Mouse (Mus musculus) stomach, embryonic 14.5 days (tissue): ENCODE measurements around the gene Gtf2h1. TPM values are rescaled to one million over a fixed set of nuclear protein-coding genes. Genes with fewer than 3 reads are reported as not detected.

Source experiments
- ATAC-seq: fragments of 200-750 bp; cut with Nextera tagmentation; 2 replicates; pipeline ENCODE4 v1.8.0; 2017; ENCODE audit warnings: low read depth, moderate TSS enrichment; ENCODE audit not compliant: insufficient number of reproducible peaks, insufficient read depth, low FRiP score
- H3K27ac ChIP-seq: fragments of 300-500 bp; sonication (generic); 2 replicates; pipeline ENCODE4 v1.5.1; 2014; ENCODE audit warnings: mild to moderate bottlenecking, low read length, moderate library complexity, mixed read lengths
- H3K27me3 ChIP-seq: fragments of 300-500 bp; sonication (generic); 2 replicates; pipeline ENCODE4 v1.6.1; 2014; ENCODE audit warnings: low read length, control low read depth, mixed read lengths; ENCODE audit not compliant: control insufficient read depth, insufficient read depth
- H3K36me3 ChIP-seq: fragments of 300-500 bp; sonication (generic); 2 replicates; pipeline ENCODE4 v1.6.1; 2014; ENCODE audit warnings: mild to moderate bottlenecking, control low read depth, low read length, moderate library complexity, mixed read lengths; ENCODE audit not compliant: control insufficient read depth, insufficient read depth
- H3K4me1 ChIP-seq: fragments of 300-500 bp; sonication (generic); 2 replicates; pipeline ENCODE4 v1.6.1; 2014; ENCODE audit warnings: low read length, control low read depth, mixed read lengths; ENCODE audit not compliant: control insufficient read depth, insufficient read depth
- H3K4me2 ChIP-seq: fragments of 300-500 bp; sonication (generic); replicated peaks from 2 replicates; pipeline ENCODE4 v1.6.1; 2014; ENCODE audit warnings: low read depth, low read length, control low read depth
- H3K4me3 ChIP-seq: fragments of 300-500 bp; sonication (generic); 2 replicates; pipeline ENCODE4 v1.5.1; 2014; ENCODE audit warnings: low read depth, low read length, control low read depth
- H3K9ac ChIP-seq: fragments of 300-500 bp; sonication (generic); replicated peaks from 2 replicates; pipeline ENCODE4 v1.6.1; 2014; ENCODE audit warnings: low read depth, mild to moderate bottlenecking, control low read depth, low read length, moderate library complexity, mixed read lengths
- H3K9me3 ChIP-seq: fragments of 300-500 bp; sonication (generic); 2 replicates; pipeline ENCODE4 v1.6.1; 2016; ENCODE audit warnings: low read depth, low read length, control low read depth; ENCODE audit not compliant: control insufficient read depth
- WGBS: fragments of 180-500 bp; shearing (Covaris S2); extraction: QIAGEN DNeasy Blood & Tissue Kit; methylation state at CpG from one replicate; pipeline ENCODE4 v1.1.7; 2014; 5-methylcytosine and 5-hydroxymethylcytosine counted together
- polyA plus RNA-seq: library from polyadenylated mRNA; unstranded; fragments of >200 nt; fragmentation: Nextera tagmentation; extraction: Ambion mirVana; gene quantifications from 2 replicates; pipeline ENCODE4 v1.2.1, GENCODE M21; 2014

Gtf2h1 gene
- polyA plus RNA-seq, 1 experiment from 2014 or later: 40.8 TPM

DNA sequence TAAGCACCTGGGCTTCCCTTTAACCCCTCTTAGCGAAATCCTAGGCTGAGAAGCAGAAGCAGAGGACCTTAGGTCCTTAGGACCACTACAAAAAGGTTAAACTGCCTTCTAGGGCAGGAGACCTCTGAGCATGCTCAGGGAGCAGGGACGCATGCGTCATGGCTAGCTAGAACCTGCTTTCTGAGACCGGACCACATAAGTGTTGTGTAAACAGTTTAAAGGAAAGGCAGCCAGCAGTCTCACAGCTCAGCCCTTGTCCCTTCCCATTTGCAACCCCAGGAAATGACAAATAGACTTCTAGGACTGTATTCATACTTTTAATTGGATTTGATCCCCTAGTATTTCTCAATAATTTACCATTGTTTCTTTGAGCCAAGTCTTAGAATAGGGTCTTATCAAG lies 44.4 kb downstream of the Gtf2h1 start:
- Histone ChIP-seq H3K9ac (no peak overlapping the region), H3K4me1 (peaks cover 29% of the 10 kb centered on the region), H3K27ac (no peak overlapping the region), H3K9me3 (no peaks in the 10 kb centered on the region), H3K27me3 (no peaks in the 10 kb centered on the region), H3K36me3 (no peaks in the 10 kb centered on the region), H3K4me3 (no peak overlapping the region), H3K4me2 (no peak overlapping the region)
- no peak for ATAC-seq
- 36% methylated on average over 4 of the region's 4 CpGs for WGBS

DNA sequence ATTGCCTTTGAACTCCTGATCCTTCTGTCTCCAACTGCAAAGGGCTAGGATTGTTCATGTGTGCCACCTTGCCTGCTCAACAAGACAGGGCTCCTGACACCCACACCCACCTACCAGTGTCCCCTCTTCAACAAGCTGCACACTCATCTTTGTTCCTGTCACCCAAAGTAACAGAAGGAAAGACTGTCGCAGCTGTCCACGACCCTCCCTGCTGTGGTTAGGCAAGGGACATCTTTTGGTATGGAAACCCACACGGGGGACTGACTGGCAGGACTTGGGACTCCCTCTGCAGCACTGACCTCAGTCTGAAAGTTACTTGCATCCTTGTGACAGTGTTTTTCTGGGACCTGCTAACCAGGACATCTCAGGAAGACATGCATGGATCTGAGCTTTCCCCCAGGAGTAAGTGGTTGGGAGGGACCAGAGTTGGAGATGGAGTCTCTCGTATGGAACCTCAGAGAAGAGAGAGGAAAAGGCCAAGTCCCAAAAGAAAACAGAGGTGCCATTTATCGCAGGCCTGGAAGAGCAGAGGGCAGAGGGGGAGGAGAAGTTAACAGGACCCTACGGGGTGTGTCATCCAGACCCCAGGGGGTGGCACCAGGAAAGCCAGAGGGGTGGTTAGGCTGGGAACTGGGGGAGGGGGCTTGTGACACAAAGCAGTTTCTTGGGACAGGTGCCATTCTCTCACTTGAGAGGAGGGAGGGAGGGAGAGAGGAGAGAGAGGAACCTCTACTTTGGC lies 45.1 kb downstream of the Gtf2h1 start, which contains the start of gene Ldha:
Ldha (plus strand) TSS at position 689 of the 739 bp plus-strand sequence.
- Histone ChIP-seq H3K9ac (no peak within 1 kb of the TSS), H3K4me2 (no peak within 1 kb of the TSS), H3K36me3 (no peaks in the 10 kb centered on the region), H3K9me3 (no peaks in the 10 kb centered on the region), H3K4me1 (peaks cover 29% of the 10 kb centered on the region), H3K27ac (no peak within 1 kb of the TSS), H3K27me3 (no peaks in the 10 kb centered on the region), H3K4me3 (no peak within 1 kb of the TSS)
- no peak for ATAC-seq
- 33% methylated on average over 6 of the region's 6 CpGs for WGBS

DNA sequence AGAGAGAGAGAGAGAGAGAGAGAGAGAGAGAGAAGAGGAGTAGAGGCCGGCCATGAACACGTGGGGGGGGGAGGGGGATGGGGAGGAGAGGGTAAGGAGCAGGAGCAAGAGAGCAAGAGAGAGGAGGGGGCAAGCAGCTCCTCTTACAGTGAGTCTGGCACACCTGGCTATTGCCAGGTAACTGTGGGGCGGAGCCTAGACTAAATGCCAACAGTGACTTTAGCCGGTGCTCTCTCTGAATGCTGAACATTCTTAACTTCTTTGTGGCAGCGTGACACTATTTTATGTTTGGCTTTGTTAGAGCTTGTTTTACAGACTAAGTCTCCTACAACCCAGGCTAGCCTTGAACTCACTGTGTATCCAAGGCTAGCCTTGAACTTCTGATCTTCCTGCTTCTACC lies 46.4 kb downstream of the Gtf2h1 start:
- Histone ChIP-seq H3K27ac (no peak overlapping the region), H3K36me3 (no peaks in the 10 kb centered on the region), H3K4me3 (no peak overlapping the region), H3K9ac (no peak overlapping the region), H3K27me3 (no peaks in the 10 kb centered on the region), H3K4me2 (no peak overlapping the region), H3K9me3 (no peaks in the 10 kb centered on the region), H3K4me1 (peaks cover 36% of the 10 kb centered on the region)
- WGBS: 32% methylated on average over 5 of the region's 5 CpGs
- ATAC-seq: no peak

DNA sequence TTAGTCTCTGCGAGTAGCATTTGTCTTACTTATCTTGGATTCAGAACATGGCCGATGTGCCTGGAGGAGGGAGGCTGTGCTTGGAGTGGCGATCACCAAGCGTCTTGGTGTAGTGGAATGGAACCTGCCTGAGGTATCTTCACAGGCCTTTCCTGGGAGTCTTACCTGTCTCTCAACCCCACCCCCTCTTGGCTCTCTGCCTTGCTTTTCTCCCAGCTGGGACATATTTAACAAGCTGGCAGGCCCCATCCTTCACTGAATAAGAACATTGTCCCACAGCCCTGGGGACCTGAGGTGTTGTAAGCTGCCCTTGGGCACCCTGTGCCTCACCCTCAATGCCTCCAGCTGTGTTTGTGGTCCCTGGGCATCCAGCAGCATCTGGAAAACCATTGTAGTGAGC lies 47.7 kb downstream of the Gtf2h1 start:
- Histone ChIP-seq H3K4me3 (no peak overlapping the region), H3K27me3 (no peaks in the 10 kb centered on the region), H3K27ac (no peak overlapping the region), H3K4me1 (peaks cover 28% of the 10 kb centered on the region), H3K9ac (no peak overlapping the region), H3K4me2 (no peak overlapping the region), H3K9me3 (no peaks in the 10 kb centered on the region), H3K36me3 (peaks cover 5% of the 10 kb centered on the region)
- 85% methylated on average over 4 of the region's 4 CpGs for WGBS
- no peak for ATAC-seq

- H3K36me3 ChIP-seq: peaks cover 20% of the 10 kb centered on the region
- H3K9ac ChIP-seq: peak overlapping the region; percentile 84
- peak overlapping the region; percentile 84 for H3K4me3 ChIP-seq
- peak overlapping the region; percentile 74 for H3K4me2 ChIP-seq
- H3K4me1 ChIP-seq: peaks cover 16% of the 10 kb centered on the region
- ATAC-seq: peak; percentile 88
- no peaks in the 10 kb centered on the region for H3K27me3 ChIP-seq
- H3K9me3 ChIP-seq: no peaks in the 10 kb centered on the region
- H3K27ac ChIP-seq: peak overlapping the region; percentile 92
- under 1% methylated on average over 51 of the region's 51 CpGs for WGBS
These were observed 49.5 kb downstream of the Gtf2h1 start for GRCm38 (mm10) chr7:46845211-46845977.

DNA sequence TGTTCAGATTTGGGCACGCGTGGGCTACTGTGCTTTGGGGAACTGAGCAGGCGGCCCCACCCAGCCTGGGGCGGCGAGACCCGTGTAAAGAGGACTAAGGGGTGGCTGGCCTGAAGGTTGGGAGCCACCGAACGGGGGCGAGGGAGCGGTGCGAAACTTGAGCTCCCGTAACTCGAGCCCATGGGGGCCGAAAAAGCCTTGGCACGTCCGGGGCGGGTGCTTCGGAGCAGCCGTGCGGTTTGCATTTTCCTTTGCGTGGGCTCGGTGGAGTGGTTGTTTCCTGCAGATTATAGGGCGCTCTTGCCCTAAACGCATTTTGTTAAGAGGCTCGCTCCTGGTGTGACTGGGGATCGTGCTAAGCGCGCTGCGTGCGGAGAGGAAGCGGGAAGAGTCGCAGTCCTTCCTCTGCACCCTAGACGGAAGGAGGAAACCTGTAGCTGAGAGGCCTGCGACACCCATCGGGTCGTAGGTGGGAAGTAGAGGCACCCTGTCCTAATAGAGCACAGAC lies 50.1 kb downstream of the Gtf2h1 start:
- H3K4me3 ChIP-seq: peak overlapping the region; percentile 84
- H3K27ac ChIP-seq: peak overlapping the region; percentile 92
- H3K9ac ChIP-seq: peak overlapping the region; percentile 84
- under 1% methylated on average over 36 of the region's 36 CpGs for WGBS
- H3K9me3 ChIP-seq: no peaks in the 10 kb centered on the region
- no peaks in the 10 kb centered on the region for H3K27me3 ChIP-seq
- H3K4me2 ChIP-seq: peak overlapping the region; percentile 74
- H3K4me1 ChIP-seq: peaks cover 16% of the 10 kb centered on the region
- H3K36me3 ChIP-seq: peaks cover 25% of the 10 kb centered on the region
- ATAC-seq: peak; percentile 30; the same call in 1 of the 2 replicates

GRCm38 (mm10) chr7:46846486-46847244 lies 50.8 kb downstream of the Gtf2h1 start:
- H3K4me3 ChIP-seq: peak overlapping the region; percentile 84
- no peaks in the 10 kb centered on the region for H3K9me3 ChIP-seq
- no peaks in the 10 kb centered on the region for H3K27me3 ChIP-seq
- H3K27ac ChIP-seq: peak overlapping the region; percentile 92; the same call in 1 of the 2 replicates
- H3K4me1 ChIP-seq: peaks cover 16% of the 10 kb centered on the region
- ATAC-seq: peak; percentile 57
- peak overlapping the region; percentile 74 for H3K4me2 ChIP-seq
- WGBS: 2% methylated on average over 28 of the region's 28 CpGs
- H3K9ac ChIP-seq: peak overlapping the region; percentile 84
- H3K36me3 ChIP-seq: peaks cover 32% of the 10 kb centered on the region

DNA sequence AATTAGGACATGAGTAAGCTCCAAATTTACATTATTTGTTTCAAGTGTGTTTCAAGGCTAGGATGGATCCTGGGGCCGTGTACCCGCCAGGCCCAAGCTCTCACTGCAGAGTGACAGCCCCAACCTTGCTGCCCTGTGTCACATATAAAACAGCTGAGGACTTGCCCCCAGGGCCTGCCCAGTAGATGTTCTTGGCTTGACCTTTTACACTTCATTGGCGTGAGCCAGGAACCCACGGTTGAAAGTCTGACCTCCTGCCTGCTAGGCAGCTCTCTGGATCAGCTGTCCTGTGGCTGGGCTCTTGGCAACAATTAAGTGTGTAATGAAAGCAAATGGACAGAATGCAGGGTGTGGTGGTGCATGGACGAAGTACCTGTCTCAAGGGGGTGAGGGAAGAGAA lies 53.4 kb downstream of the Gtf2h1 start:
- H3K4me3 ChIP-seq: no peak overlapping the region

More for the DNA sequence above, 53.4 kb downstream of the Gtf2h1 start:
- Histone ChIP-seq H3K36me3 (peaks cover 58% of the 10 kb centered on the region), H3K4me1 (peaks cover 16% of the 10 kb centered on the region), H3K27me3 (no peaks in the 10 kb centered on the region), H3K4me2 (no peak overlapping the region), H3K9ac (no peak overlapping the region), H3K27ac (no peak overlapping the region), H3K9me3 (no peaks in the 10 kb centered on the region)
- no peak for ATAC-seq
- WGBS: 90% methylated on average over 5 of the region's 5 CpGs
